Mouse (Mus musculus) heart, adult 8-10 months (tissue): Measurements from ENCODE around the gene Foxa1. TPM values are rescaled to one million over a fixed set of nuclear protein-coding genes. Genes with fewer than 3 reads are reported as not detected.

Source experiments
- total RNA-seq, 4 experiments: library from RNA; stranded (reverse); gene quantifications; 2 replicates each; pipeline ENCODE4 v1.2.4; 2022

Foxa1 gene
- total RNA-seq, 4 experiments from 2014 or later: 0.14 TPM; not detected in 3

Other genes starting within 250 kb of the Foxa1 start
- not detected for gene Ttc6, start 17.2 kb upstream of the Foxa1 start, total RNA-seq